Mouse (Mus musculus): Measurements from ENCODE around the gene Carm1.
A peak's percentile ranks its signal among the peaks of the same experiment; 100 is the strongest.
"Not testable (repeated sequence)": the region's sequence is repeated elsewhere in the genome, so short reads cannot be mapped to it uniquely, and the experiment has no call there.

The Carm1 gene

DNA sequence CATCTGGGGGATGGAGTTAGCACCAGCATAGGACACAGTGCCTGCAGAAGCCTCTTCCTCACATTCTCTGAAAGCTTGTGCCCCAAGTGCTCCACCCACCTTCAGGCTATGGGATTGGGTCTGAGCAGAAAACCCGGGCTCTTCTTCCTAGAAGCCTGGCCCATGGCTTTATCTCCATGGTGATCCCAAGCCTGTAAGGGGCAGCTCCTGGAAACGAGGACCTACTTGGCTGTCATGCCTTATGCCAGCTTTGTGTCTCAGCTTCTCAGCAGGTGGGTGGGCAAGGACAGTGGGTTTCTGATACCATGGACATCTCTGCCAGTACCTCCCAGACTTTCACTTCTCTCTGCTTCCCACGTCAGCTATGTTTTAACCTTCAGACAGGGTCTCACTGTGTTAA is 31.5 kb downstream of the Carm1 start:
- no peak for DNase-seq

- DNase-seq = no peak
Measured at GRCm38 (mm10) chr9:21585401-21585800, 38.7 kb downstream of the Carm1 start.

GRCm38 (mm10) chr9:21587678-21588349 is 41.1 kb downstream of the Carm1 start:
- DNase-seq = no peak

GRCm38 (mm10) chr9:21588350-21588749 is 41.7 kb downstream of the Carm1 start:
- no peak for DNase-seq

DNA sequence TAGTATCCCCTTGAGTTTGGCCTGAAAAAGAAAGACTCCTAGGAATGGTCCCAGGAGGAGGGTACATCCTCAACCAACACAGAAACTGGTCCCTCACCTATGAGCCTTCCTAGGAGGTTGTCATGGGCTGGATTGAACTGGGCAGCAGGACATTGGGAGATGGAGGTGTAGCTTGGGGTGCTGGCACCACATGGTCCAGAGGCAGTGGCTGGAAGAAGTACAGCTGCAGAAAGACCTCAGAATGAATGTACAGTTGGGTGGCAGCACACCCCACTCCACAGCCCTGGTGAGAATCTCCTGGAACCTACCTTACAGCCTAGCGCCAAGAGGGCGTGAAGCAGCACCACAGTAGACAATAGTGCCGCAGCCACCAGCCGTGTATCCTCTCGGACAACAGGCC is 42.8 kb downstream of the Carm1 start:
- no peak for DNase-seq

GRCm38 (mm10) chr9:21591127-21591830 is 44.6 kb downstream of the Carm1 start:
- DNase-seq = no peak

GRCm38 (mm10) chr9:21591831-21592702 is 45.4 kb downstream of the Carm1 start:
- DNase-seq = no peak

DNA sequence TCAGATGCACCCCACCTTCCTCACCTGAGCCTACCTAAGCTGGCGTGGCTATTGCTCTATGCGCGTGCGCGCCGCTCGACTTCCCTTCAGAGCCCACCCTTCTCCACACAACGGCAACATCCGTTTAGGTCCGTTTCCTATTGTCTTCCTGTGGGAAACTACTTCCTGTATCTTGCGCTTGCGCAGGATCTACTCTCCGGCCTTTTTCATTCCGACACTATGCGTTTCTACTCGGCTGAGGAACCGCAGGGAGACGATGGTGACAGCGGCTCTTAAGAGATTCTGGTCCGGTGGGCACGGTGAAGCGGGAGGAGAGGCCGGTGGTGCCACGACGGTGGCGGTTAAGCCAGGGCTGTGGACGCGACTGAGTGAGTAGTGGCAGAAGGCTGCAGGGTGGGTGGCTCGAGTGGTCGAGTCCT is 46.0 kb downstream of the Carm1 start, which contains the start of the genes Timm29 and Yipf2:
Gene Timm29, plus strand, starts transcription at position 20 of the 419 bp plus-strand sequence.
Gene Yipf2, minus strand, starts transcription at position 126 of the 419 bp plus-strand sequence.
- DNase-seq = peak; percentile 97

- peak; percentile 50 for DNase-seq
Measured at GRCm38 (mm10) chr9:21593122-21593721, 46.5 kb downstream of the Carm1 start.

DNA sequence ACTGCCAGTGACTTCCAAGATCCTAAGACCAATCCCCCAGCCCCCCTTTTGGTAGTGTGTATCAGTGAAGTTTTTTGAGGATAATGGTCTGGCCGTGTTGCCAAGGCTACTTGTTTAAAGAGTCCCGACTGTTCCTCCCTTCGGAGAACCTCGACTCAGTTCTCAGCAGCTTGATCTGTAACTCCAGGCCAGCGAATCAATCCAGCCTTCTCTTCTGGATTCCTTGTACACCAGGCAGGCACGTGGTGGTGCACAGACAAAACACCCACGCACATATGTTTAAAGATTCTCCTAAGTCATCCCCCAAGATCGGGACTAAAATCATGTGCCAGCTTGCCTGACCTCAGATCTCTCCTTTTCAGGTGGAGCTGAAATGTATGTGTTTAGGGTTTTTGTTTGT is 47.7 kb downstream of the Carm1 start:
- not testable (repeated sequence) for DNase-seq

DNA sequence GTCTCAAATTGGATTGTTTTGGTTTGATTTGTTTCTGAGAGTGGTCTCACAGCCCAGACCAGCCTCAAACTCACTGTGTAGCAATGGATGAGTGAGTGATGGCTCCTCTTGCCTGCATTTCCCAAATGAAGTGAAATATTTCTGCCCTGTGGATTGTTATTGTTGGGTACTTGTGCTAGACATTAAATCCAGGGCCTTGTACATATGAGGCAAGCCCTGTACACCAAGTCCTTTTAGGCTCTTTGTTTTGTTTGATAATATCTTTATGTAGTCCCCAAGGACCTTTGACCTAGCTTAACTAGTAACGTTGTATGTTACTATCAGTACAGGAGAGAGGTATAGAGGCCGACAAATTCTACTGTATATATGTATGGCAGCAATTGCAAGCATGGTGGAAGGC is 48.1 kb downstream of the Carm1 start:
- DNase-seq = no peak

DNA sequence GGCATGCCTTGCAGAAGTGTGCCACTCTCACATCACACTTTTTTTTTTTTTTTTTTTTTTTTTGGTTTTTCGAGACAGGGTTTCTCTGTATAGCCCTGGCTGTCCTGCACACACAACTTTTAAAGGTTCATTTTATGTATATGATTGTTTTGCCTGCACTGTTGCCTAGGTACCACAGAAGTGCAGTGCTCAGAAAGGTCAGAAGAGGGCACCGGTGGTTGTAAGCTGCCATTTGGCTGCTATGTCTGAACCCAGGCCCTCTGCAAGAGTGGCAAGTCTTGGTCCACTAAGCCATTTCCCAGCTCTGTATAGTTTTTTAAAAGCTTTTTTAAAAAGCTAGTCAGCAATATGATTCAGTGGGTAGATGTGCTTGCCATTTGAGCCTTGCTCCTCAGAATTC is 51.5 kb downstream of the Carm1 start:
- DNase-seq = peak; percentile 42

DNA sequence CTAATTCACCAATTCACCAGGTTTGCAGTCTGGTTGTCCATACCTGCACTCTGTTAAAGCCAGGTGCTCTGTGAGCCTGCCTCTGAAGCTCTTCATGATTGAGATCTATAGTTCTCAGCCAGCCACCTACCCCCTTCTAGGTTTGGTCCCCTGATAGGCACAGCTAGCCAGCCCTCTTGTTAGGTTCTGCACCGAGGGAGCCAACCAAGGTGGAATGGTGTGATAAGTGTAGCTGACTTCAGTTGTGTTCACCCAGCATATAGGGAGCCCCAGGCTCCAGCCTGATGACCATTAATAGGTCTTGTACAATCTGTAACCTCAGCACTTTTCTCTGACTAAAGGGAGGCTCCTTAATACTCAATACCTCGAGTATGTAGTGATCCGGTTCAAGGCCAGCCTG is 53.5 kb downstream of the Carm1 start:
- DNase-seq = no peak

GRCm38 (mm10) chr9:21601073-21601472 is 54.4 kb downstream of the Carm1 start:
- DNase-seq = no peak

DNA sequence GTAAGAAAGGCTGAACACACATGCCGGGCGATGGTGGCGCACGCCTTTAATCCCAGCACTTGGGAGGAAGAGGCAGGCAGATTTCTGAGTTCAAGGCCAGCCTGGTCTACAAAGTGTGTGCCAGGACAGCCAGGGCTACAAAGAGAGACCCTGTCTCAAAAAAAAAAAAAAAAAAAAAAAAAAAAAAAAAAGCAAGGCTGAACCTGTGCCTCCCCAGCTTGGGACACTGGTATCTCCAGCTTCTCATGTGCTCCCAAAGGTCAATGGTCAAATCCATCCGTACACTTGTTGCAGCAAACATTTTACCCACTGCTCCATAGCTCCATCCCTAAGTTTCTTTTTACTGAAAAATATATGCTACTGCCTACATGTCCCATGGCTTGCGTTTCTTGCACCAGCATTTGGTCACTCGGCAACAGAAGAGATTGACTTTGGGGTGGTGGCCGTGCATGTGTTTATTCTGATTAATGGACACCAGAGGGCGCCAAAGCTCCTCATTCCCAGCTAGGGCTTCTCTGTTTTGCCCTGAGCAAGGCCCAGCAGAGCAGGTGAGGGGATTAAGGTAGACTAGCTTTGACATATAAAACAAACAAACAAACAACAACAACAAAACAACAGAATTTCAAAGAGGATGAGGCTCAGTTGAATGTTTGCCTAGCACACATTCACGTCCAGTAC is 55.2 kb downstream of the Carm1 start:
- peak; percentile 88 for DNase-seq

DNA sequence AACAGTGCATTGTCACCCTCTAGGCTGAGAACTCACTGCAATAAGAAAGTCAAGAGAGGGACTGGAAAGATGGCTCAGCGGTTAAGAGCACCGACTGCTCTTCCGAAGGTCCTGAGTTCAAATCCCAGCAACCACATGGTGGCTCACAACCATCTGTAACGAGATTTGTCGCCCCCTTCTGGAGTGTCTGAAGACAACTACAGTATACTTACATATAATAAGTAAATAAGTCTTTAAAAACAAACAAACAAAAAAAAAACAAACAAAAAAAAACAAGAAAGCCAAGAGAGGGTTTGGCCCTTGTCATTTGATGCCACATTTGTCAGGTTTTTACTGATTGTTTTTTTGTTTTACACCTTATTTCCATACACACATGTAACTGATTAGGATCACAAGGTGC is 57.4 kb downstream of the Carm1 start:
- no peak for DNase-seq

- no peak for DNase-seq
Measured at GRCm38 (mm10) chr9:21605865-21606264, 59.2 kb downstream of the Carm1 start.

DNA sequence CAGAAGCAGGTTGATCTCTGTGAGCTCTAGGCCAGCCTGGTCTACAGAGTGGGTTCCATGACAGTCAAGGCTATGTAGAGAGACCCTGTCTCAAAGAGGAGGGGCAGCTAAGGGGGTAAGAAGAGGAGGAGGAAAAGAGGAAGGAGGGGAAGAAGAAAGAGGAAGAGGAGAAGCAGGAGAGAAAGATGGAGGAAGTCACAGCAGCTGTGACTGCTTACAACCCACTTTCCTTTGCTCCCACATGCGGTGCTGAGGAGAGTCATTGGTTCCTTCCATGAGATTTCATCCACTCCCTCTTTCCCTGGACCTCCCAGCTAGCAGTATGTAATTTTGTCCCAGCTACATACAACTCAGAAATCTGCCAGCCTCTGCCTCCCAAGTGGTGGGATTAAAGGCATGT is 60.0 kb downstream of the Carm1 start:
- no peak for DNase-seq

DNA sequence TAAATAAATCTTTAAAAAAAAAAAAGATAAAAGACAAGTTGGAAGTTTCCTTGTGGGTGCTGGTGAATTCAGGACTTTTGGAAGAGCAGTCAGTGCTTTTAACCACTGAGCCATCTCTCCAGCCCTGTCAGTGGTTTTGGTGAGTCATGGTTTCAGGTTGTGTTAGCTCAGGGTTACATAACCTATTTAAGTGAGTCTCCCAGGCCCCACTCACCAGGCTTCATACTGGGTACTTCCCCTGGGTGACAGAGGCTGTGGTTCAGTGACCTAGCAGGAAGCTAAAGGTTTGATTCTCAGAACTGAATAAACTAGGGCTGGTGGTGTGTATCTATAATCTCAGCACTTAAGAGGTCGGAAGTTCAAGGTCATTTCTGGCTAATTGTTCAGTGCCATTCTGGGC is 63.2 kb downstream of the Carm1 start:
- DNase-seq = peak; percentile 91

GRCm38 (mm10) chr9:21614864-21615616 is 68.3 kb downstream of the Carm1 start:
- no peak for DNase-seq

GRCm38 (mm10) chr9:21615617-21616231 is 69.0 kb downstream of the Carm1 start, which contains the start of gene Smarca4:
TSS of gene Smarca4 (plus strand) at chr9:21616169.
- peak; percentile 99 for DNase-seq
